Mouse (Mus musculus): ENCODE results near the gene Cisd2.
A peak's percentile ranks its signal among the peaks of the same experiment; 100 is the strongest.

The Cisd2 gene

GRCm38 (mm10) chr3:135411056-135411455 is 12.7 kb downstream of the Cisd2 start:
- no peak for DNase-seq (ENCODE audit: low spot score in 2 of 2)

- no peak for DNase-seq (ENCODE audit: low spot score in 2 of 2)
Measured at GRCm38 (mm10) chr3:135409219-135409618, 14.5 kb downstream of the Cisd2 start.

GRCm38 (mm10) chr3:135407351-135407750 is 16.4 kb downstream of the Cisd2 start:
- no peak for DNase-seq (ENCODE audit: low spot score in 2 of 2)

GRCm38 (mm10) chr3:135404599-135404998 is 19.1 kb downstream of the Cisd2 start:
- peak in 1 of 2 experiments; percentile 3 for DNase-seq (ENCODE audit: low spot score in 2 of 2)

GRCm38 (mm10) chr3:135403856-135404255 is 19.9 kb downstream of the Cisd2 start:
- no peak for DNase-seq (ENCODE audit: low spot score in 2 of 2)

- no peak for DNase-seq (ENCODE audit: low spot score in 2 of 2)
Measured at GRCm38 (mm10) chr3:135403211-135403610, 20.5 kb downstream of the Cisd2 start.

- peak; percentile 78 to 87 for DNase-seq (ENCODE audit: low spot score in 2 of 2)
Measured at GRCm38 (mm10) chr3:135402201-135402658, 21.5 kb downstream of the Cisd2 start.

- no peak for DNase-seq (ENCODE audit: low spot score in 2 of 2)
Measured at GRCm38 (mm10) chr3:135397112-135397511, 26.6 kb downstream of the Cisd2 start.

- DNase-seq (ENCODE audit: low spot score in 2 of 2) = no peak
Measured at GRCm38 (mm10) chr3:135396081-135396480, 27.6 kb downstream of the Cisd2 start.

GRCm38 (mm10) chr3:135395085-135395484 is 28.6 kb downstream of the Cisd2 start:
- no peak for DNase-seq (ENCODE audit: low spot score in 2 of 2)

- no peak for DNase-seq (ENCODE audit: low spot score in 2 of 2)
Measured at GRCm38 (mm10) chr3:135393186-135393585, 30.5 kb downstream of the Cisd2 start.

- DNase-seq (ENCODE audit: low spot score in 2 of 2) = no peak
Measured at GRCm38 (mm10) chr3:135379868-135380267, 43.9 kb downstream of the Cisd2 start.

GRCm38 (mm10) chr3:135377445-135377844 is 46.3 kb downstream of the Cisd2 start:
- no peak for DNase-seq (ENCODE audit: low spot score in 2 of 2)

GRCm38 (mm10) chr3:135375836-135376235 is 47.9 kb downstream of the Cisd2 start:
- no peak for DNase-seq (ENCODE audit: low spot score in 2 of 2)

- no peak for DNase-seq (ENCODE audit: low spot score in 2 of 2)
Measured at GRCm38 (mm10) chr3:135357394-135357793, 66.3 kb downstream of the Cisd2 start.
